Mouse (Mus musculus) heart, postnatal 0 days (tissue): ENCODE measurements around the gene Lamtor3.

Experiments
- CTCF ChIP-seq: IDR thresholded peaks from 2 replicates; pipeline ENCODE4 v1.5.1; 2016; ENCODE audit warnings: antibody characterized with exemption, control low read depth, low read depth
- EP300 ChIP-seq: IDR thresholded peaks from 2 replicates; pipeline ENCODE4 v1.6.1; 2016; ENCODE audit warnings: antibody characterized with exemption, low read depth

DNA sequence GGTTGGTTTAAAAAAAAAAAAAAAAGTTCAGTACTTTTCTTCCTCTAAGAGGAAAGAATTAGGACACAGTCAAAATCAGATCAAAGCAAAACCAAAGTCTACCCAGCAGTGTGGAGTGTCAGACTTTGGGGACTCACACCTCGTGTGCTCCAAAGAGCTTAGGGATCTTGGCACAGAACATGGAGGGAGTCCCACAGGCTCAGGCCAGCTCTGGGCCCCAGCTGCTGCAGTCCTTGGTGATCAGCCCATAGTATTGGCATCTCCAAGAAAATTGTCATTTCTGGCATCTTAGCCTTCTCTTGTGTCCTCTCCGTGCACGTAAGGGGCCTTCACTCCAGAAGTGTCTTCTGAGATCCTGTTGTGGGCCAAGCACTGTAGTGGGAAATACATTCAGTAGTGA is 27.2 kb upstream of the Lamtor3 start:
- TF ChIP-seq CTCF = no peak
- TF ChIP-seq EP300 = no peak
